Mouse (Mus musculus) thymus, postnatal 4 days (tissue): ENCODE data around the gene Lztr1.
"Not testable (repeated sequence)": the region's sequence is repeated elsewhere in the genome, so short reads cannot be mapped to it uniquely, and the experiment has no call there.

Experiments used
- DNase-seq: peaks from one replicate; pipeline ENCODE4 v3.0.0; 2021

Gene Lztr1

GRCm38 (mm10) chr16:17508031-17508430, 457 bp upstream of the Lztr1 start:
- not testable (repeated sequence) for DNase-seq

- DNase-seq: peak; percentile 24
Observed at GRCm38 (mm10) chr16:17509240-17509597, 731 bp downstream of the Lztr1 start.

DNA sequence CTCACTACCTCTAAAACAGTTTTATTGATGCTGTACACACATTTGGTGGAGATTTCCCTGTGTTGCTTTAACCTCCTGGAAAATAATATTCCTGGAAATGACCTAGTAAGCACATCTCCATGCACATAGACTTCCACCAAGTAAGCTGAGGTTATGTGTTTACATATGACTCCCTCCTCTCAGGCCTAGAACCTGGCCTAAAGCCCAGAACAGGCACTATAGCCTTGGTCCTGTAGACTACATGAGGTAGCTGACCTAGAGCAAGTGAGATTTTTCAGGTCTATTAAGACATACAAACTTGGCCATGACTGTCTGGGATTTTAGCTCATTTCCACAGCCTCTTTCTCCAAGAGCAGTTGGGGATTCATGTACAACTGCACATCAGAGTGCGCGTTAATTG, 1.7 kb downstream of the Lztr1 start:
- DNase-seq: no peak

- DNase-seq: no peak
Observed at GRCm38 (mm10) chr16:17510686-17511085, 2.2 kb downstream of the Lztr1 start.

DNA sequence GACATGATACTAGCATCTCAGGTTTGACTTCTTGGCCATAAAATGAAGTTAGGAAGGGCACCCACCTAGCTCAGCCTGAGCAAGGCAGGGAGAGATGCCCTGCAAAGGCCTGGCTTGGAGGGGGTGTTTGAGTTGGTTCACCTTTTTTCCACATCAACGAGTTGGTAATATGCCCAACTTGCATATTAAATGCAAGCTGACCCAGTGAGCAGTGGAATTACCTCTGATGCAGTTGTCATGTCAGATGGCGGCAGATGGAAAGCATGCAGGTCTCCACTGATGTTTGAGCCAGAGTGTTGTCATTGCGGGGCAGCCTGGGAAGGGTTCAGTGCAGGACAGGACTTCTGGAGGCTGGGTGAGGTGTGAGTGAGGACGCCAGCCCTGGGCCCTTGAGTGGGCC, 2.9 kb downstream of the Lztr1 start:
- no peak for DNase-seq

DNA sequence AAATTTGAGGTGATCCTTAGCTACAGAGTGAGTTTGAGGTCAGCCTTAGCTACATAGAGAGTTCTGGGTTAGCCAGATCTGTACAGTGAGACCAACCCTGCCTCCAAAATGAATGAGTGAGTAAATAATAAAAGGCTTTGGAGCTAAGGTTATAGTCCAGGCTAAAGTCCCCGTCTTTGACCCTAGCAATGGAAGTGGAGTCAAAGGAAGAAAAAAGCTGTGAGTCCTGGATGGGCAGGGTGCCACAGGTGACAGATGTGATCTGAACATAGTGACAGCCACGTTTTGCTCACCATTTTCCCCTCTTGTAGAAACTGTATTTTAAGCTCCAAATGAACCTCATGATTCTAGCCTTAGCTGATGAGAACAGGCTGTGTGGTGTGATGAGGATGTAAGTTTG, 10.4 kb downstream of the Lztr1 start:
- DNase-seq: no peak

GRCm38 (mm10) chr16:17524156-17524555, 15.7 kb downstream of the Lztr1 start:
- DNase-seq: no peak

GRCm38 (mm10) chr16:17525524-17525923, 17.0 kb downstream of the Lztr1 start:
- no peak for DNase-seq

DNA sequence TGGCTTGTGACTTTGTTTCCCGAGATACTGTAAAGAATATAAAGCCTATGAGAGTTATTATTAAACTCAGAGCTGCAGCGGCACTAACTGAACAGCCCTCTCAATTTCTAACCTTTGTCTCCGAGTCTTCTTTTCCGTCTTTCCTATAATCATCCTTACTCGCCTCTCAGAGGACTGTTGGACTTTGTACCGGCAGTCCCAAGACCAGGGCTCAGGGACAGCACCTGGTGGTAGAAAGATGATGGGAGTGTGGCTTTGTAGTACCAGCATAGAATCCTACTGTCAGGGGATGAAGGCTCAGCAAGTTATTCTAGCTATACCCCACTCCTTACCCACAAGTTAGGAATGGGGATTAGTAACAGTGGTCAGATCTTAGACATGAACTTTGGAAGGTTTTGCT, 17.7 kb downstream of the Lztr1 start:
- DNase-seq: no peak

DNA sequence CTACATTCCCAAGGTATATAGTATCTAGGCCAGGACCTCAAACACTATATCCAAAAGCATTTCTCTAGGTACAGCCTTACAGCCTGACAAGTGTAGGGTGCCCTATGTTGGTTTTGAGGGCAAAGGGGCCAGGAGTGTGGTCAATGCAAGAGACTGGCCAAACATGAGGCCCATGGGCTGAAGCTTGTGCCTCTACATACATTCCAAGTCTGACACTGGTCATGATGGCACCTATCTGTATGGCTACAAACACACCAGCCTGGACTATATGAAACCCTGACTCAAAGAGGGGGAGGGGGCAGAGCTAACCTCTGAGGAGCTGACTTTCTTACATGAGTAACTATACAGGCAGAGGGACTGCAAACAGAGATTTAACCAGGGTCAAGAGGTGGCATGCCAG, 19.1 kb downstream of the Lztr1 start:
- DNase-seq: no peak

DNA sequence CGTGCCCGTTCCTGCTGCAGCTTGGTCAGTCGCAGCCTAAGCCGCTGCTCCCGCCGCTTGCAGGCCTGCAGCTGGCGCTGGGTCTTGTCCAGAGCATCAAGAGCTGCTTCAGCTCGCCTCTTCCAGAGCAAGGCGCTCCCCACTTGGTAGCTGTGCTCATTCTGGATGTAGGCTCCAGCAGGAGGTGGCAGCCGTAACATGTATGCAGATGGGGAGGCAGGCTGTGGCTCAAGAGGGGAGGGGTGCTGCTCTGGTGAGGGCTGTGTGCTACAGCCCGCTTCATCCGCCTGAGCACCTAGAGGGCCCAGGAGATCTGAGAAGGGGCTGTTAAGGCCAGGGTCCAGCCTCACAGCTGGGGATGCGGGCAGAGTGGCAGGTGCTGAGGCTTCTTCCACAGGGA, 19.8 kb downstream of the Lztr1 start:
- no peak for DNase-seq

DNA sequence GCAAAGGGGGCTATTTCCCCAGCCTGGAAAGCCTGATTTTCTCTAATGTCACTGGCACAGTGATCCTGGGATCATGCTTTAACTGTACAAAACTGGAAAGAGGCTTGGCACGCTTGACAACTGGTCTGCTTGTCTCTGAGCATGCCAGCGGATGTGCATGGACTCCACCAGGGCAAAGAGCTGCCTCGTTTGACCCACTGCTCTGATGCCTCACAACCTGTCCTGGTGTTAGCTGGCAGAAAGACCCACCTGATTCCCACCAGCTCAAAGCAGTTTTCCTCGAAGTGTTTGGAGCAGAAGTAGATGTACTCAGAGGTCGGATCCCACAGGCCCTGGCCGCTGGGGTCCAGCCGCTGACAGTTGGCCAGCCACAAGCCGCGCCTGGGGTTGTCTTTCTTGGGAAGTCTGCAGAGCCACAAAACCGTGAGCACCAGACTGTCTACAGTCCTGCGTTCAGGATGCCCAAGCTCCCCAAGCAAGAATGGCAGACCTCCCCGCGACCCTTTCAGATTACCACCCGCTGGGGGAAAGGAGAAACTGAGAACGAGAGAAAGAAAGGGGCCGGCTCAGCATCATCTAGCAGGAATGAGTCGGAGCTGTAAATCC, 21.6 kb downstream of the Lztr1 start:
- DNase-seq: no peak

GRCm38 (mm10) chr16:17530640-17531288, 22.3 kb downstream of the Lztr1 start, which contains the start of gene Thap7:
Gene Thap7, minus strand, starts transcription at chr16:17531136.
- peak; percentile 98 for DNase-seq

- DNase-seq: no peak
Observed at GRCm38 (mm10) chr16:17532271-17532670, 23.8 kb downstream of the Lztr1 start.

GRCm38 (mm10) chr16:17532676-17533329, 24.3 kb downstream of the Lztr1 start:
- DNase-seq: no peak

- DNase-seq: peak; percentile 61
Observed at GRCm38 (mm10) chr16:17536584-17536983, 28.1 kb downstream of the Lztr1 start.

DNA sequence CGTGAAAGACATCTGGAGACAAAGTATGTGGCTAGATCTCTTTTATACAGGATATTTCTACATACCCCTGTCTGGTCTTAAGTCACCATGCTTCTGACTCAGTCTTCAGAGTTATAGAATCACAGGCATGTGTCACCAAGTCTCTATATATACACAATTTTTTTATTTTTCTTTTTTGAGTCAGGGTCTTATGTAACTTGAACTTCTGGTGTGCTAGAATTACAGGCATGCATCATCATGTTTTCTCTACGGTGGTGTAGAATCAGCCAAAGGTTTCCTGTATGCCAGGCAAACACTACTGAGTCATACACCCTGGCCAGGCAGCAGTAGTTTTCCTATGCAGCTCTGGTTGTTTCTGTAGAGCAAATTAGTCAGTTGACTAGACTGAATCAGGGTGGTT, 34.1 kb downstream of the Lztr1 start:
- no peak for DNase-seq

DNA sequence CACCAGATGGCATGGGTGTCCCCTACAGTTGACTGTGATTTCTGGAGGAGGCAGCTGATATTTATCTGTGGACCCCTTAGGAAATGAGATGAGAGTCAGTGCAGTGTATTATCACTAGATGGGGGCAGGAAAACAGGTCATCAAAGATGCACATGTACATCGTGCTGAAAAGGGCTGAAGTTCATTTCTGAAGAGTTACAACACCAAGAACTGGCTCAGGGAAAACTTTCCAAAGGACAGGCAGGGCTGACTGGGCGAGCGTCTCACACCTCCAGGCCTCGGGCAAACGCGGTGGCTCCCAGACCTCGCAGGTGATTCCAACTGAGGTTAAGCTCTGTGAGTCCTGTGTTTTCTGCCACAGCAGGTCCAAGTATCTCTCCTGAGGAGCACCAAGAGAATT, 44.3 kb downstream of the Lztr1 start:
- no peak for DNase-seq

DNA sequence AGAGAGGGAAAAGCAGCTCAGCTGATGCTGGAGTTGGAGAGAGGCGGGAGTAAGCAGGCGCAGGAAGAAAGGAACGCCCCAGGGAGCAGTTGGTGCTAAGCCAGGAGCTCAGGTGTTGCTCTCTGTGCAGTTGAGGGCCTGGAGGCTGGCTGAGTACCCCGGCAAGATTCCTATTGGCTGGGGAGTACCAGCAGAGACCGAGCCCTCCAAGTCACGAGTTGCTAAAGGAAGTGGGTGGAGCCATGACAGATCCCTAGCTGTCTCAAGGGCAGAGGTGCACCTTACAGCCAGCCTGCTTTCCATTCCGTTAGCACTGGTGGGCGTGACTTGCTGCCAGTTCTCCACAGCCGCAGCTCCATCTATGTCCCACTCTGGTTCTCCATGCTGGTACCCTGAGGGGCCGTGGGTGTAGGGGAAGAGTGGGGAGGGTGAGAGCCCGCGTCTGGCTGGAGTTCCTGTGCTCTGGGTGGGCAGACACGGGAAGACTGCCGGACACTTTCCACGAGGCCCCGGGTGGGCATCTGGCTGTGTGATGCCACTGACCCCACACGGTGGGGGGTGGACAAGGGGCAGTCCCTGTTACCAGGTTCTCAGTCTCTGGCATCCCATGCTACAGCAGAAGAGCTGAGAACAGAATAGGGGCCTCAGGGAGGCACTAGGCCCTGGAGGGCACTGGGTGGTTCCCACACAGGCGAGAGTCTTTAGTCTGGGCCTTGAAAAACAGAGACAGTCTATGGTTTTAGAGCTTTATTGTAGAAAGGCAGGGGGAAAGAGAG, 45.6 kb downstream of the Lztr1 start:
- DNase-seq: peak; percentile 67

GRCm38 (mm10) chr16:17554702-17555101, 46.2 kb downstream of the Lztr1 start:
- not testable (repeated sequence) for DNase-seq

DNA sequence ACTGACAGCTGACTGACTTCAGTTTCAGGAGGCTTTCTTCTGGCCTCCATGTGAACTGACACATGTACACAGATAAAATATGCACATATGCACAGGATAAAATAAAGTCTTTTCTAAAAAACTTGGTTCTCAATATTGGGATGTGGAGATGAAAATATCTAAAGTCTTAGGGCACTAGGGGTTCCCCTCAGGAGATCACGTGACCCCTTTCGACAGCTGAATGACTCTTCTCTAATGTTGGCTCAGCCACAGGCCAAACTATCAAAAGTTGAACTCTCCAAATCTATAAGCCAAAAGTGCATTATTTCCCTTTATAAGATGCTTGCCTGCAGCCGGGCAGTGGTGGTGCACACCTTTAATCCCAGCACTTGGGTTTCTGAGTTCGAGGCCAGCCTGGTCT, 47.7 kb downstream of the Lztr1 start:
- no peak for DNase-seq

GRCm38 (mm10) chr16:17556907-17557306, 48.4 kb downstream of the Lztr1 start:
- DNase-seq: no peak

GRCm38 (mm10) chr16:17557947-17558480, 49.5 kb downstream of the Lztr1 start:
- peak; percentile 75 for DNase-seq
